Mouse (Mus musculus) cortical plate, adult 2 months (tissue): ENCODE measurements around the gene Zfp146. TPM values are rescaled to one million over a fixed set of nuclear protein-coding genes. Genes with fewer than 3 reads are reported as not detected.
"Not testable (repeated sequence)": the region's sequence is repeated elsewhere in the genome, so short reads cannot be mapped to it uniquely, and the experiment has no call there.

Experiments
- H3K27ac ChIP-seq: fragments of 200-500 bp; 2 replicates; pipeline ENCODE4 v1.5.1; 2012; ENCODE audit warnings: low read length, control low read depth, inconsistent platforms; ENCODE audit not compliant: insufficient read depth
- H3K4me1 ChIP-seq: fragments of 200-500 bp; 2 replicates; pipeline ENCODE4 v1.6.1; 2011; ENCODE audit warnings: low read length; ENCODE audit not compliant: control insufficient read depth, insufficient read depth
- H3K4me3 ChIP-seq: fragments of 200-500 bp; 2 replicates; pipeline ENCODE4 v1.5.1; 2011; ENCODE audit warnings: mild to moderate bottlenecking, low read length, control low read depth; ENCODE audit not compliant: insufficient read depth
- CTCF ChIP-seq: fragments of 200-500 bp; IDR thresholded peaks from 2 replicates; pipeline ENCODE4 v1.5.1; 2011; ENCODE audit warnings: mild to moderate bottlenecking, control low read depth, low read length; ENCODE audit not compliant: insufficient read depth; ENCODE audit errors: extremely low read depth
- POLR2A ChIP-seq: fragments of 200-500 bp; IDR thresholded peaks from 2 replicates; pipeline ENCODE4 v1.6.1; 2011; ENCODE audit warnings: mild to moderate bottlenecking, low read length, control low read depth; ENCODE audit not compliant: insufficient read depth; ENCODE audit errors: extremely low read depth
- polyA plus RNA-seq: library from polyadenylated mRNA; depleted of rRNA; stranded (reverse); fragments of >200 nt; gene quantifications from 2 replicates; pipeline ENCODE4 v1.2.3, GENCODE M21; 2012

The Zfp146 gene
- polyA plus RNA-seq, 1 experiment = 33.5 TPM

GRCm38 (mm10) chr7:30202895-30203690 is 33.5 kb upstream of the Zfp146 start:
- Histone ChIP-seq H3K4me3 (no peak overlapping the region), H3K27ac (no peak overlapping the region), H3K4me1 (no peaks in the 10 kb centered on the region)
- TF ChIP-seq CTCF (no peak), POLR2A (no peak)

GRCm38 (mm10) chr7:30200661-30201060 is 31.1 kb upstream of the Zfp146 start:
- not testable (repeated sequence) for H3K27ac ChIP-seq, H3K4me3 ChIP-seq

GRCm38 (mm10) chr7:30200200-30200599 is 30.6 kb upstream of the Zfp146 start:
- no peaks in the 10 kb centered on the region for H3K4me1 ChIP-seq
- TF ChIP-seq POLR2A (no peak), CTCF (no peak)
- H3K4me3 ChIP-seq = no peak overlapping the region
- H3K27ac ChIP-seq = no peak overlapping the region

More at GRCm38 (mm10) chr7:30200661-30201060, 31.1 kb upstream of the Zfp146 start:
- H3K4me1 ChIP-seq = not testable (repeated sequence)

GRCm38 (mm10) chr7:30199498-30200139 is 30.1 kb upstream of the Zfp146 start:
- TF ChIP-seq POLR2A (no peak), CTCF (no peak)

GRCm38 (mm10) chr7:30198481-30198971 is 29.0 kb upstream of the Zfp146 start, which contains the start of gene Capns1:
TSS of gene Capns1 (minus strand) at chr7:30198811.
- Histone ChIP-seq H3K4me1 (no peaks in the 10 kb centered on the region), H3K4me3 (no peak within 1 kb of the TSS; the same call in 1 of the 2 replicates), H3K27ac (no peak within 1 kb of the TSS)
- no peak for TF ChIP-seq POLR2A
- peak; percentile 91 for TF ChIP-seq CTCF

More at GRCm38 (mm10) chr7:30199498-30200139, 30.1 kb upstream of the Zfp146 start:
- Histone ChIP-seq H3K4me3 (no peak overlapping the region), H3K27ac (no peak overlapping the region), H3K4me1 (no peaks in the 10 kb centered on the region)

DNA sequence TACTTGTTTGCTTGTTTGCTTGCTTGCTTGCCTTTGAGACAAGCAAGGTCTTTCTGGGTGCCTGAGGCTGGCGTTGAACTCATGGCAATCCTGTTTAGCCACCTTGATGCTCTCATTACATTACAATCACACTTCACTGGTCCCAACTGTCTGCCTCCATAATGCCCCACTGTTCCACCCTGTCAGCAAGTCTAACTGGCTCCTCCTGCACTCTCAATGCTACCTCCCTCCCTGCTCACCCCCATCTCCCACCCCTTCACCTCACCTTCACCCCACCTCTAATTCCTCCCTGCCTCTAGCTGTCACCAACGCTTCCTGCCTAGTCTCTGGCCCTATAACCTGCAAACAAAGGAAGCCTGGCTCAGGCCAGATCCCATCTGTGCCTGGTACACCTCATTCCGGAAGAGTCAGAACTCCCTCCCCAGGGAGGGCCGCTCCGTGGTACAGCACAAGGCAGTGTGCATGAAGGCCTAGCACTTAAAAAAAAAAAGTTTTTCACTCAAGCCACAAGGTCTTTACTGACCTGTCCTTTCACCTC is 28.1 kb upstream of the Zfp146 start:
- no peaks in the 10 kb centered on the region for H3K4me1 ChIP-seq
- TF ChIP-seq CTCF (no peak), POLR2A (no peak)
- no peak overlapping the region for H3K27ac ChIP-seq
- no peak overlapping the region for H3K4me3 ChIP-seq

- Histone ChIP-seq H3K4me3 (no peak overlapping the region), H3K27ac (no peak overlapping the region), H3K4me1 (no peaks in the 10 kb centered on the region)
- TF ChIP-seq CTCF = no peak
- no peak for TF ChIP-seq POLR2A
These were observed 26.6 kb upstream of the Zfp146 start for GRCm38 (mm10) chr7:30196171-30196570.

- no peak for TF ChIP-seq CTCF
- TF ChIP-seq POLR2A = no peak
- Histone ChIP-seq H3K4me1 (no peaks in the 10 kb centered on the region), H3K4me3 (peak overlapping the region; percentile 72; the same call in 1 of the 2 replicates), H3K27ac (no peak overlapping the region)
These were observed 25.9 kb upstream of the Zfp146 start for GRCm38 (mm10) chr7:30195461-30195860.

DNA sequence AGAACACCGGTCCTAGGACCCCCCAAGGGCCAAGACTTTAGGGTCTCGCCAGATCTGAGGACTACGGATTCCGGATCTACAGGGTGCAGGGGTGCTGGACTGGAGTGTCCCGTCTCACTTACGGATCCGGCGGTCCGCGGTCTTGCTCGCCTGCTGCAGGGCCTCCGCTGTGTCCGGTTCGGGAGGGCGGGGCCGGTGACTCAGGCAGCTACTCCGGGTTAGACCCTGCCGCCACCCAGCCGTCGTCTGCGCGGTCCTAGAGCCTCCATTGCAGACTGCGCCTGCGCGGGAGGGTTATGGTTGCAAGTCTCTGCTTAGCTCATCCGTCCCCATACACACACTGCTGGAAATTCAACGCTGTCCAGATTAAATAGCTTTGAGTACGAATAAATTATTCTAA is 25.3 kb upstream of the Zfp146 start:
- no peaks in the 10 kb centered on the region for H3K4me1 ChIP-seq
- H3K27ac ChIP-seq = peak overlapping the region; percentile 33
- H3K4me3 ChIP-seq = peak overlapping the region; percentile 72
- TF ChIP-seq POLR2A (peak; percentile 70; the same call in 1 of the 2 replicates), CTCF (no peak)
